Mouse (Mus musculus) T-cell, adult 2 months (primary cell): Measurements from ENCODE around the gene Hspd1.
"Not testable (repeated sequence)": the region's sequence is repeated elsewhere in the genome, so short reads cannot be mapped to it uniquely, and the experiment has no call there.

ENCODE experiments used
- DNase-seq: peaks from one replicate; pipeline ENCODE4 v3.0.0; 2022; ENCODE audit warnings: low spot score

The Hspd1 gene

GRCm38 (mm10) chr1:55087401-55087904 is 590 bp downstream of the Hspd1 start:
- no peak for DNase-seq

GRCm38 (mm10) chr1:55086868-55087400 is 1.1 kb downstream of the Hspd1 start:
- no peak for DNase-seq

GRCm38 (mm10) chr1:55085781-55086366 is 2.2 kb downstream of the Hspd1 start:
- no peak for DNase-seq

- DNase-seq, result no peak
Observed at GRCm38 (mm10) chr1:55082106-55082505, 5.9 kb downstream of the Hspd1 start.

- no peak for DNase-seq
Observed at GRCm38 (mm10) chr1:55079677-55080076, 8.4 kb downstream of the Hspd1 start.

GRCm38 (mm10) chr1:55076849-55077516 is 11.1 kb downstream of the Hspd1 start:
- DNase-seq, result no peak

- DNase-seq, result no peak
Observed at GRCm38 (mm10) chr1:55076395-55076743, 11.7 kb downstream of the Hspd1 start.

GRCm38 (mm10) chr1:55075652-55076394 is 12.2 kb downstream of the Hspd1 start:
- no peak for DNase-seq

GRCm38 (mm10) chr1:55074757-55075156 is 13.3 kb downstream of the Hspd1 start:
- no peak for DNase-seq

- DNase-seq, result not testable (repeated sequence)
Observed at GRCm38 (mm10) chr1:55072328-55072727, 15.7 kb downstream of the Hspd1 start.

- no peak for DNase-seq
Observed at GRCm38 (mm10) chr1:55061772-55062171, 26.3 kb downstream of the Hspd1 start.

GRCm38 (mm10) chr1:55061099-55061498 is 26.9 kb downstream of the Hspd1 start:
- DNase-seq, result no peak

GRCm38 (mm10) chr1:55058383-55058782 is 29.7 kb downstream of the Hspd1 start:
- DNase-seq, result not testable (repeated sequence)

GRCm38 (mm10) chr1:55055322-55056115 is 32.5 kb downstream of the Hspd1 start:
- no peak for DNase-seq

GRCm38 (mm10) chr1:55053596-55053995 is 34.4 kb downstream of the Hspd1 start:
- no peak for DNase-seq

- DNase-seq, result peak; percentile 56
Observed at GRCm38 (mm10) chr1:55053005-55053404, 35.0 kb downstream of the Hspd1 start.

- peak; percentile 100 for DNase-seq
Observed at GRCm38 (mm10) chr1:55052355-55052953, 35.6 kb downstream of the Hspd1 start, which contains the start of gene Coq10b. TSS of gene Coq10b (plus strand) at chr1:55052770.

GRCm38 (mm10) chr1:55051671-55052070 is 36.4 kb downstream of the Hspd1 start:
- no peak for DNase-seq

GRCm38 (mm10) chr1:55048841-55049587 is 39.0 kb downstream of the Hspd1 start:
- no peak for DNase-seq

GRCm38 (mm10) chr1:55043164-55043563 is 44.9 kb downstream of the Hspd1 start:
- peak; percentile 41 for DNase-seq

GRCm38 (mm10) chr1:55042246-55042645 is 45.8 kb downstream of the Hspd1 start:
- peak; percentile 45 for DNase-seq
